In the genomic region with DNA sequence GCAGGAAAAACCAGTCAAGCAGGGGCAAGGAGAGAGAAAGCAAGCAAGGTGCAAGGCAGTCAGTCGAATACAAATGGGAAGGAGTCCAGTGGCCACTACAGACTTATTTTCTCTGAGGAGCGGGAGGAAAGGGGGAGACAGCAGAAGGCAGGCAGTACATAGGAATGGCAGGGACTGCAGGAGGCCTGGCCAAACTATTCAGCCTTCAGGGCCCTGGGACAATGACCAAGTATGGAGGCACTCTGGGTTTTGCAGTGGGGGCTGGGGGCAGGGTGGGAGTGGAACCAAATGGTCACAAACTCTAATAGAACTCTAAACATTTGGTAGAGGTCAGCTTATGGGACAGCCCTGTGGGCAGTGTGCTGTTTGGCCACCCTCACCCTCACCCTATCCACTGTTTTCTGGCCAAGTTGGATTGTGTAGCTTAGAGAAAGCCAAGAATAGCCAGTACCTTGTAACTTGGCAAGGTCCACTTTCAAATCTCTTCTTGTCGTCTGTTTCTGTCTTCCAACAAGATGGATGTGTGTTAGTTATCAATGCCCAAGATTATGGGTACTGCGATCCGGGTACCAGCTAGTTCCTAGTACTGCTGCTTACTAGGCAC, we compare ENCODE assay signal across 30 mouse cellular contexts.
A peak's percentile ranks its signal among the peaks of the same experiment; 100 is the strongest.
DNase-seq lines count a peak whose midpoint lies in the region; ATAC-seq and TF ChIP-seq lines count a peak whose summit lies in the region.
"Had no signal": no experiment of that assay in that cellular context is flagged by ENCODE, and none has a peak within 500 bp of the region (broad histone marks: within the 10 kb centered on the region; RNA-seq: fewer than 3 reads in every experiment).

No protein-coding gene starts in this region.

- no peak overlapping the region for H3K4me3 ChIP-seq in heart, adult 2 months
- no peak overlapping the region for H3K4me3 ChIP-seq in heart, embryonic 11.5 days (ENCODE audit: low read depth, low read length)
- no peak overlapping the region for H3K4me3 ChIP-seq in hindbrain, embryonic 16.5 days (ENCODE audit: low read length)
- H3K4me3 ChIP-seq in hindbrain, postnatal 0 days (ENCODE audit: low read length): no peak overlapping the region
- H3K4me3 ChIP-seq in stomach, postnatal 0 days (ENCODE audit: low read depth, low read length): no peak overlapping the region
- no peak overlapping the region for H3K4me3 ChIP-seq in midbrain, embryonic 15.5 days
- H3K4me3 ChIP-seq: embryonic facial prominence, embryonic 13.5 days; forebrain, embryonic 10.5 days; heart, embryonic 13.5 days; hindbrain, embryonic 12.5 days; limb, embryonic 12.5 days; liver, embryonic 15.5 days had no signal

- H3K9ac ChIP-seq in heart, adult 2 months (ENCODE audit: low read depth, low read length): no peak overlapping the region
- no peak overlapping the region for H3K9ac ChIP-seq in heart, embryonic 11.5 days (ENCODE audit: low read depth, low read length)
- no peak overlapping the region for H3K9ac ChIP-seq in hindbrain, embryonic 16.5 days (ENCODE audit: low read depth, low read length)
- no peak overlapping the region for H3K9ac ChIP-seq in hindbrain, postnatal 0 days (replicated peaks; ENCODE audit: low read length)
- no peak overlapping the region for H3K9ac ChIP-seq in stomach, postnatal 0 days (ENCODE audit: low read length)
- no peak overlapping the region for H3K9ac ChIP-seq in midbrain, embryonic 15.5 days
- H3K9ac ChIP-seq: embryonic facial prominence, embryonic 13.5 days; heart, embryonic 13.5 days; hindbrain, embryonic 12.5 days; limb, embryonic 12.5 days; liver, embryonic 15.5 days; lung, embryonic 14.5 days had no signal

- intact Hi-C loops in heart, adult 2 months (cut with DNase I): no loop called here

- no peaks in the 10 kb centered on the region for H3K36me3 ChIP-seq in heart, adult 2 months (ENCODE audit: control insufficient read depth, insufficient read depth, low read length)
- H3K36me3 ChIP-seq in heart, embryonic 11.5 days (ENCODE audit: control insufficient read depth, insufficient read depth, low read length): no peaks in the 10 kb centered on the region
- H3K36me3 ChIP-seq in hindbrain, embryonic 16.5 days (ENCODE audit: control insufficient read depth, insufficient read depth, low read length): no peaks in the 10 kb centered on the region
- H3K36me3 ChIP-seq in hindbrain, postnatal 0 days (ENCODE audit: insufficient read depth, low read length): no peaks in the 10 kb centered on the region
- H3K36me3 ChIP-seq in stomach, postnatal 0 days (ENCODE audit: control insufficient read depth, insufficient read depth, low read length): no peaks in the 10 kb centered on the region
- no peaks in the 10 kb centered on the region for H3K36me3 ChIP-seq in midbrain, embryonic 15.5 days (replicated peaks)
- H3K36me3 ChIP-seq: embryonic facial prominence, embryonic 13.5 days; forebrain, embryonic 10.5 days; hindbrain, embryonic 12.5 days; liver, embryonic 15.5 days had no signal

- 0 out of 2 replicates have a peak, but pooled peaks have one; percentile 27 for TF ChIP-seq EP300 in heart, adult 2 months (IDR thresholded peaks at IDR 0.05; ENCODE audit: insufficient read depth, low read depth, low read length)
- no peak for TF ChIP-seq EP300 in stomach, postnatal 0 days (optimal IDR thresholded peaks at IDR 0.05)

- no peaks in the 10 kb centered on the region for H3K9me3 ChIP-seq in heart, embryonic 11.5 days (replicated peaks; ENCODE audit: control insufficient read depth, low read length)
- H3K9me3 ChIP-seq in hindbrain, embryonic 16.5 days (ENCODE audit: control insufficient read depth, low read length): no peaks in the 10 kb centered on the region
- H3K9me3 ChIP-seq in hindbrain, postnatal 0 days (ENCODE audit: low read length): no peaks in the 10 kb centered on the region
- no peaks in the 10 kb centered on the region for H3K9me3 ChIP-seq in stomach, postnatal 0 days (ENCODE audit: control insufficient read depth, low read length)
- H3K9me3 ChIP-seq in midbrain, embryonic 15.5 days: no peaks in the 10 kb centered on the region
- H3K9me3 ChIP-seq: embryonic facial prominence, embryonic 13.5 days; forebrain, embryonic 10.5 days; heart, embryonic 13.5 days; hindbrain, embryonic 12.5 days; limb, embryonic 12.5 days; liver, embryonic 15.5 days had no signal

- DNase-seq in cerebellum, postnatal 14 days: peak; percentile 37 to 59
- DNase-seq in cerebellum, adult 8-10 months: no peak
- no peak for DNase-seq in heart, adult 2 months
- no peak for DNase-seq in hindbrain, postnatal 0 days (ENCODE audit: low spot score)
- DNase-seq in stomach, postnatal 0 days (ENCODE audit: low spot score): no peak
- DNase-seq: adrenal gland, postnatal 14 days; cerebellum, adult 11-12 months; gastrocnemius, postnatal 25 days; kidney, adult 9 months; kidney, postnatal 10 days; layer of hippocampus, adult 9-11 months; lung, embryonic 14.5 days; lung, postnatal 14 days; midbrain, embryonic 14.5 days; right cerebral cortex, postnatal 25 days; spleen, adult 18-20 months; thymus, adult 18-20 months; thymus, postnatal 25 days had no signal

- TF ChIP-seq POLR2A in heart, adult 2 months (IDR thresholded peaks at IDR 0.05; ENCODE audit: insufficient read depth, low read depth, low read length): no peak

- no peak overlapping the region for H3K4me2 ChIP-seq in heart, embryonic 11.5 days
- H3K4me2 ChIP-seq in hindbrain, embryonic 16.5 days (ENCODE audit: low read length): no peak overlapping the region
- no peak overlapping the region for H3K4me2 ChIP-seq in hindbrain, postnatal 0 days (ENCODE audit: low read depth, low read length)
- H3K4me2 ChIP-seq in stomach, postnatal 0 days (replicated peaks; ENCODE audit: low read depth): no peak overlapping the region
- no peak overlapping the region for H3K4me2 ChIP-seq in midbrain, embryonic 15.5 days
- H3K4me2 ChIP-seq: embryonic facial prominence, embryonic 13.5 days; heart, embryonic 13.5 days; hindbrain, embryonic 12.5 days; limb, embryonic 12.5 days; liver, embryonic 15.5 days; lung, embryonic 14.5 days had no signal

- H3K27ac ChIP-seq in heart, adult 2 months: peak overlapping the region; percentile 36; the same call in 1 of the 2 replicates
- H3K27ac ChIP-seq in heart, embryonic 11.5 days (ENCODE audit: low read depth, low read length): no peak overlapping the region
- H3K27ac ChIP-seq in hindbrain, embryonic 16.5 days (ENCODE audit: low read depth, low read length): no peak overlapping the region
- H3K27ac ChIP-seq in hindbrain, postnatal 0 days: no peak overlapping the region
- H3K27ac ChIP-seq in stomach, postnatal 0 days (replicated peaks): 0 out of 2 replicates have a peak overlapping the region, but pooled peaks have one; percentile 30
- no peak overlapping the region for H3K27ac ChIP-seq in midbrain, embryonic 15.5 days
- H3K27ac ChIP-seq: embryonic facial prominence, embryonic 13.5 days; forebrain, embryonic 10.5 days; heart, embryonic 13.5 days; hindbrain, embryonic 12.5 days; limb, embryonic 12.5 days; liver, embryonic 15.5 days had no signal

- H3K27me3 ChIP-seq in heart, adult 2 months (ENCODE audit: control insufficient read depth, insufficient read depth, low read length): no peaks in the 10 kb centered on the region
- H3K27me3 ChIP-seq in heart, embryonic 11.5 days (ENCODE audit: control insufficient read depth, insufficient read depth, low read length): no peaks in the 10 kb centered on the region
- no peaks in the 10 kb centered on the region for H3K27me3 ChIP-seq in hindbrain, embryonic 16.5 days (replicated peaks; ENCODE audit: control insufficient read depth, insufficient read depth, low read length)
- no peaks in the 10 kb centered on the region for H3K27me3 ChIP-seq in hindbrain, postnatal 0 days (ENCODE audit: insufficient read depth, low read length)
- no peaks in the 10 kb centered on the region for H3K27me3 ChIP-seq in stomach, postnatal 0 days (ENCODE audit: control insufficient read depth, insufficient read depth, low read length)
- no peaks in the 10 kb centered on the region for H3K27me3 ChIP-seq in midbrain, embryonic 15.5 days (replicated peaks)
- H3K27me3 ChIP-seq: embryonic facial prominence, embryonic 13.5 days; heart, embryonic 13.5 days; hindbrain, embryonic 12.5 days; limb, embryonic 12.5 days; Patski had no signal

- H3K79me2 ChIP-seq in heart, adult 2 months (replicated peaks; ENCODE audit: control insufficient read depth, insufficient read depth, low read length): no peaks in the 10 kb centered on the region

- no peak for ATAC-seq in heart, embryonic 11.5 days (replicated peaks; ENCODE audit: insufficient number of reproducible peaks, low FRiP score, low TSS enrichment)
- ATAC-seq in hindbrain, embryonic 16.5 days: 0 out of 2 replicates have a peak, but pooled peaks have one; percentile 24
- no peak for ATAC-seq in hindbrain, postnatal 0 days
- ATAC-seq in stomach, postnatal 0 days (ENCODE audit: low FRiP score, low TSS enrichment): no peak
- ATAC-seq in midbrain, embryonic 15.5 days (replicated peaks): no peak
- ATAC-seq: forebrain, embryonic 16.5 days; intestine, postnatal 0 days; Patski had no signal

- TF ChIP-seq CTCF in heart, adult 2 months (IDR thresholded peaks at IDR 0.05): no peak
- no peak for TF ChIP-seq CTCF in hindbrain, postnatal 0 days (IDR thresholded peaks at IDR 0.05; ENCODE audit: low read depth)
- TF ChIP-seq CTCF in stomach, postnatal 0 days (IDR thresholded peaks at IDR 0.05; ENCODE audit: low read depth): no peak

- H3K4me1 ChIP-seq in heart, adult 2 months (ENCODE audit: control insufficient read depth, insufficient read depth, low read length): peaks cover 26% of the 10 kb centered on the region
- H3K4me1 ChIP-seq in heart, embryonic 11.5 days (ENCODE audit: control insufficient read depth, insufficient read depth, low read length): peaks cover 25% of the 10 kb centered on the region
- H3K4me1 ChIP-seq in hindbrain, embryonic 16.5 days (ENCODE audit: control insufficient read depth, insufficient read depth, low read depth, low read length): peaks cover 5% of the 10 kb centered on the region; the same call in 1 of the 2 replicates
- peaks cover 6% of the 10 kb centered on the region; the same call in 1 of the 2 replicates for H3K4me1 ChIP-seq in hindbrain, postnatal 0 days (ENCODE audit: insufficient read depth, low read length)
- no peaks in the 10 kb centered on the region for H3K4me1 ChIP-seq in stomach, postnatal 0 days (replicated peaks; ENCODE audit: control insufficient read depth, insufficient read depth)
- peaks cover 9% of the 10 kb centered on the region; the same call in 1 of the 2 replicates for H3K4me1 ChIP-seq in midbrain, embryonic 15.5 days
- H3K4me1 ChIP-seq: liver, embryonic 15.5 days had no signal

- 57% methylated on average over 5 of the region's 5 CpGs for WGBS in heart, adult 2 months
- WGBS in heart, embryonic 11.5 days (ENCODE audit: insufficient replicate concordance): 79% methylated on average over 4 of the region's 5 CpGs
- 76% methylated on average over 5 of the region's 5 CpGs for WGBS in hindbrain, embryonic 16.5 days
- WGBS in hindbrain, postnatal 0 days: 63% methylated on average over 5 of the region's 5 CpGs
- WGBS in stomach, postnatal 0 days: 69% methylated on average over 5 of the region's 5 CpGs
- WGBS in midbrain, embryonic 15.5 days: 86% methylated on average over 5 of the region's 5 CpGs

Comparison
In these comparisons a context has a peak if more than half of its experiments do, and no peak if none do; other contexts are left out.
1. DNase-seq: peak in cerebellum, postnatal 14 days (2 of 2); none in cerebellum, adult 8-10 months (single experiment), heart, adult 2 months (0 of 2), hindbrain, postnatal 0 days (single experiment) and stomach, postnatal 0 days (single experiment).
2. H3K27ac ChIP-seq: peak in heart, adult 2 months (single experiment) and stomach, postnatal 0 days (single experiment); none in heart, embryonic 11.5 days (single experiment), hindbrain, embryonic 16.5 days (single experiment), hindbrain, postnatal 0 days (single experiment) and midbrain, embryonic 15.5 days (single experiment).